Mouse (Mus musculus) brain, embryonic 14.5 days (tissue): ENCODE results near the gene Nfkbib. TPM values are rescaled to one million over a fixed set of nuclear protein-coding genes. Genes with fewer than 3 reads are reported as not detected.

Source experiments
- DNase-seq: peaks from one replicate; pipeline ENCODE4 v3.0.0-alpha.2; 2011; ENCODE audit warnings: low read depth
- CTCF ChIP-seq: fragments of 200-500 bp; IDR thresholded peaks from 2 replicates; pipeline ENCODE4 v1.5.1; 2012; ENCODE audit warnings: inconsistent platforms, mild to moderate bottlenecking, moderate library complexity, borderline replicate concordance; ENCODE audit not compliant: insufficient read depth, insufficient read length; ENCODE audit errors: extremely low read depth
- POLR2A ChIP-seq: fragments of 200-500 bp; IDR thresholded peaks from 2 replicates; pipeline ENCODE4 v1.6.1; 2012; ENCODE audit warnings: mild to moderate bottlenecking, inconsistent platforms, borderline replicate concordance; ENCODE audit not compliant: poor library complexity, insufficient read depth, insufficient read length, severe bottlenecking; ENCODE audit errors: extremely low read depth
- polyA plus RNA-seq: library from polyadenylated mRNA; depleted of rRNA; stranded (reverse); fragments of >200 nt; gene quantifications from 2 replicates; pipeline ENCODE4 v1.2.3, GENCODE M21; 2012; rRNA removed

The Nfkbib gene
- polyA plus RNA-seq, 1 experiment, result 34.7 TPM

DNA sequence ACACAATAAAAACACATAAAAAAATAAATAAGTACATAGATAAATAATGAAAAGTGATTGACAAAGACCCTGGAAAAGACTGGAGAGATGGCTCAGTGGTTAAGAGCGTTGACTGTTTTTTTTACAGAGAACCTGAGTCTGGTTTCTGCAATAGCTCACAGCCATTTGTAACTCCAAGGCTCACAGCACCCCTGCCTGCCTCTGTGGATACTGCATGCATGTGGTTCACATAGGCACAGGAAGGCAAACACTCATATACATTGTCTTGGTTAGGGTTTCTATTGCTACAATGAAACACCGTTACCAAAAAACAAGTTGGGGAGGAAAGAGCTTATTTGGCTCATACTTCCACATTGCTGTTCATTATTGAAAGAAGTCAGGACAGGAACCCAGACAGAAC is 51.7 kb downstream of the Nfkbib start:
- no peak for DNase-seq
- no peak for TF ChIP-seq POLR2A
- TF ChIP-seq CTCF, result peak; percentile 10; the same call in 1 of the 2 replicates

GRCm38 (mm10) chr7:28714667-28715066 is 52.6 kb downstream of the Nfkbib start:
- TF ChIP-seq POLR2A (no peak), CTCF (no peak)
- DNase-seq, result no peak

DNA sequence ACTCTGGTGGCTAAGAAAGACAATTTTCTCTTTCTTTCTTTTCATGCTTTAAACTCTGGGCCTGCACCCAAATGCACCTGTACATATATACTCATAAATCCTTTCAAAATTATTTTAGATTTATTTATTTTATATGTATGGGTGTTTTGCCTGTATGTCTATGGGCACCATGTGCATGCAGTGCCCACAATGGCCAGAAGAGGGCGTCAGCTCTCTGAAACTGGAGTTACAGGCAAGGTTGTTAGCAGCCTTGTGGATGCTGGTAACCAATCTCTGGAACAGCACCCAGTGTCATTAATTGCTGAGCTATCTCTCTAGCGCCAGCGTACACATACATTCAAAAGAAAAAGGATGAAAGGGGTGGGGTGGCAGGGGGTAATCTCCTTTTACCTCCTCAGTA is 56.4 kb downstream of the Nfkbib start:
- TF ChIP-seq POLR2A, result no peak
- TF ChIP-seq CTCF, result 0 out of 2 replicates have a peak, but pooled peaks have one; percentile 12
- DNase-seq, result no peak

GRCm38 (mm10) chr7:28709454-28709853 is 57.9 kb downstream of the Nfkbib start:
- DNase-seq, result no peak
- TF ChIP-seq CTCF, result no peak
- TF ChIP-seq POLR2A, result no peak

Other genes starting within 250 kb of the Nfkbib start
- not detected in 2 replicates for gene Ifnl3, start 244.7 kb downstream of the Nfkbib start, polyA plus RNA-seq
- not detected in 2 replicates for gene Sycn, start 226.6 kb downstream of the Nfkbib start, polyA plus RNA-seq
- gene Nccrp1, start 220.3 kb downstream of the Nfkbib start, polyA plus RNA-seq, result 0.08 and 0.11 TPM in 2 replicates
- gene Samd4b, start 169.4 kb downstream of the Nfkbib start, polyA plus RNA-seq, result 83.9 and 92.0 TPM in 2 replicates
- gene Pak4, start 169.3 kb downstream of the Nfkbib start, polyA plus RNA-seq, result 18.9 and 21.3 TPM in 2 replicates
- 0.11 and 0.30 TPM in 2 replicates for gene Acp7, start 136.2 kb downstream of the Nfkbib start, polyA plus RNA-seq
- 18.0 and 22.0 TPM in 2 replicates for gene Fbxo27, start 74.7 kb downstream of the Nfkbib start, polyA plus RNA-seq
- 3.3 and 4.1 TPM in 2 replicates for gene Fbxo17, start 50.7 kb downstream of the Nfkbib start, polyA plus RNA-seq
- gene Mrps12, start 25.7 kb downstream of the Nfkbib start, polyA plus RNA-seq, result 68.0 and 91.1 TPM in 2 replicates
- 22.5 and 27.4 TPM in 2 replicates for gene Sars2, start 25.5 kb downstream of the Nfkbib start, polyA plus RNA-seq
- 0.33 TPM in 1 of 2 replicates, not detected in the other for gene Ccer2, start 11.3 kb downstream of the Nfkbib start, polyA plus RNA-seq
- gene Sirt2, start 777 bp downstream of the Nfkbib start, polyA plus RNA-seq, result 119 and 125 TPM in 2 replicates
- gene Rinl, start 21.5 kb upstream of the Nfkbib start, polyA plus RNA-seq, result 0.90 and 1.1 TPM in 2 replicates
- gene Hnrnpl, start 41.0 kb upstream of the Nfkbib start, polyA plus RNA-seq, result 444 and 451 TPM in 2 replicates
- gene Ech1, start 57.7 kb upstream of the Nfkbib start, polyA plus RNA-seq, result 77.8 and 100 TPM in 2 replicates
- 6.0 and 7.0 TPM in 2 replicates for gene Lgals4, start 66.3 kb upstream of the Nfkbib start, polyA plus RNA-seq
- gene Lgals7, start 96.3 kb upstream of the Nfkbib start, polyA plus RNA-seq, result 30.7 and 31.2 TPM in 2 replicates
- gene Capn12, start 113.9 kb upstream of the Nfkbib start, polyA plus RNA-seq, result 0.08 and 0.16 TPM in 2 replicates
- gene Actn4, start 194.8 kb upstream of the Nfkbib start, polyA plus RNA-seq, result 134 and 173 TPM in 2 replicates
- 411 and 463 TPM in 2 replicates for gene Eif3k, start 214.4 kb upstream of the Nfkbib start, polyA plus RNA-seq
- 7.8 and 8.2 TPM in 2 replicates for gene Map4k1, start 214.5 kb upstream of the Nfkbib start, polyA plus RNA-seq